Mouse (Mus musculus): Measurements from ENCODE around the gene Psme1.

The Psme1 gene

DNA sequence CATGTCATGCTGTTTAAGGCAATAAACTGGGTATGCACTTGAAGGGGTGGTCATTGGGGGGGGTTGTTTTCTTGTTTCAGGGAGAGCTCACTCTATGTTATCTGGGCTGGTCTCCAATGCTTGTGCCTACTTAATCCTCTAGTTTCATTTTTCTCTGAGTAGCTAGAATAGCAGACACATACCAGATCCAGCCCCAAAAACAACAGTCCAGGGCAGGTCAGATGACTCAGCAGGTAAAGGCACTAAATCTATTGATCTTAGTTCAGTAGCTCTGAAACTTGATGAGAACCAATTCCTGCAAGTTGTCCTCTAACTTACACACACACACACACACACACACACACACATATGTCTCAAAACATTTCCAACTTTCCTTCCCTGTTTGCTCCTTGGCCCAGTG lies 6.2 kb upstream of the Psme1 start:
- DNase-seq (ENCODE audit: low spot score), result no peak

DNA sequence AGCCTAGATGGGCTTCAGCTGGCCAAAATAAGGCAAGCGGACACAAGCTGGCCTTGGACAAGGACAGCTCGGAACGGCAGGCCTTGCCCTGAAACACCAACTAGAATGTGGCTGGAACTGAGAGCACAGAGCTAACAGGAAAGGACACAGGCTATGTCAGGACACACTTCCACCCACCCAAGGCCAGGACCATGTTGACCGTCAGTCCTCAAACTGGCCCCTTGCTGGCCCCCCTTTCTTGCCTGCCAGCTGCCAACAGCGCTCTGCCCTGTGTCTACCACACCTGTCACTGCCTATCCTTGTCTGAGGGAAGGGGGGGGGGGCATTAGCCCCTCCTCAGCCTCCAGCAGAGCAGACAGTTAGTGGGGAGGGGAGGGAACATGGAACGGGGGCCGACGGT lies 2.6 kb upstream of the Psme1 start, which contains the start of gene Fitm1:
TSS of gene Fitm1 (plus strand) at position 316 of the 400 bp plus-strand sequence.
- DNase-seq (ENCODE audit: low spot score), result no peak

DNA sequence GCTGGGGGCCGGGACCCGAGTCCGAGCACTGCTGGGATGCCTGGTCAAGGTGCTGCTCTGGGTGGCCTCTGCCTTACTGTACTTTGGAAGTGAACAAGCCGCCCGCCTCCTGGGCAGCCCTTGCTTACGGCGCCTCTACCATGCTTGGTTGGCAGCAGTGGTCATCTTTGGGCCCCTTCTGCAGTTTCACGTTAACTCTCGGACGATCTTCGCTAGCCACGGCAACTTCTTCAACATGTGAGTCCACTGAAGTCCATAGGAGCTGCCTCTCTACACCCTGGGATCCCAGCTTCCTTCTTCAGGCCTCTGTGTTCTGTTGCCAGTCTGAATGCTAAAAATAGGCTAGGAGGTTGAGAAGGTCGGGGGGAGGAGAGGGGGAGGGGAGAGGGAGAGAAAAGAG lies 2.2 kb upstream of the Psme1 start:
- no peak for DNase-seq (ENCODE audit: low spot score)

DNA sequence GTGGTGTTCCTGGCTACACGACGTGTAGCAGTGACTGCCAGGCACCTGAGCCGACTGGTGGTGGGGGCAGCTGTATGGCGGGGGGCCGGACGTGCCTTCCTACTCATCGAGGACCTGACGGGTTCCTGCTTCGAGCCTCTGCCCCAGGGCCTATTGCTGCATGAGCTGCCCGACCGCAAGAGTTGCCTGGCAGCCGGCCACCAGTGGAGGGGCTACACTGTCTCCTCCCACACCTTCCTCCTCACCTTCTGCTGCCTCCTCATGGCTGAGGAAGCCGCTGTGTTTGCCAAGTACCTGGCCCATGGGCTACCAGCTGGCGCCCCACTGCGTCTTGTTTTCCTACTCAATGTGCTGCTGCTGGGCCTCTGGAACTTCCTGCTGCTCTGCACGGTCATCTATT lies 1.5 kb upstream of the Psme1 start:
- DNase-seq (ENCODE audit: low spot score), result no peak

DNA sequence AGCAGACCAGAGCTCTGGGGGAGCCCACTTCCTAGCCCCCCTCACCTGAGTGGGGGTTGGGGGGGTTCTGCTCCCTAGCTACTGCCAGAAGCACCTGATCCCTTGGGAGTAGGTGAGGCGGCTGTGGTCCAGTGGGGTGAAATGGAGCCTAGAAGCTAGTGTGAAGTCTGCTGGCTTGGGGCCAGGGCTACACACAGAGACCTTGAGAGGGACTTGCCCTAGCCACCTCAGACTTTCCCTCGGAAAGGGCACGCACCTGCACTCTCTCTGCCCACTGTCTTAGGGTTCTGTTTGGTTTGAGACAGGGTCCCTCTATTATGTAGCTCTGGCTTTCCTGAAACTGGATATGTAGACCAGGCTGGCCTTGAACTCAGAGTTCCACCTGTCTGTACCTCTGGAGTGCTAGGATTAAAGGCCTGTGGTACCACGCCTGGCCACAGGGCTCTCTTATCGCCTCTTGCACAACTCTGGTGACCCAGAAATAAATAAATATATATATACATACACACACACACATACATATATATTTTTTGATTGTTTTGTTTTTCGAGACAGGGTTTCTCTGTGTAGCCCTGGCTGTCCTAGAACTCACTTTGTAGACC lies 846 bp downstream of the Psme1 start:
- peak; percentile 31 for DNase-seq (ENCODE audit: low spot score)

DNA sequence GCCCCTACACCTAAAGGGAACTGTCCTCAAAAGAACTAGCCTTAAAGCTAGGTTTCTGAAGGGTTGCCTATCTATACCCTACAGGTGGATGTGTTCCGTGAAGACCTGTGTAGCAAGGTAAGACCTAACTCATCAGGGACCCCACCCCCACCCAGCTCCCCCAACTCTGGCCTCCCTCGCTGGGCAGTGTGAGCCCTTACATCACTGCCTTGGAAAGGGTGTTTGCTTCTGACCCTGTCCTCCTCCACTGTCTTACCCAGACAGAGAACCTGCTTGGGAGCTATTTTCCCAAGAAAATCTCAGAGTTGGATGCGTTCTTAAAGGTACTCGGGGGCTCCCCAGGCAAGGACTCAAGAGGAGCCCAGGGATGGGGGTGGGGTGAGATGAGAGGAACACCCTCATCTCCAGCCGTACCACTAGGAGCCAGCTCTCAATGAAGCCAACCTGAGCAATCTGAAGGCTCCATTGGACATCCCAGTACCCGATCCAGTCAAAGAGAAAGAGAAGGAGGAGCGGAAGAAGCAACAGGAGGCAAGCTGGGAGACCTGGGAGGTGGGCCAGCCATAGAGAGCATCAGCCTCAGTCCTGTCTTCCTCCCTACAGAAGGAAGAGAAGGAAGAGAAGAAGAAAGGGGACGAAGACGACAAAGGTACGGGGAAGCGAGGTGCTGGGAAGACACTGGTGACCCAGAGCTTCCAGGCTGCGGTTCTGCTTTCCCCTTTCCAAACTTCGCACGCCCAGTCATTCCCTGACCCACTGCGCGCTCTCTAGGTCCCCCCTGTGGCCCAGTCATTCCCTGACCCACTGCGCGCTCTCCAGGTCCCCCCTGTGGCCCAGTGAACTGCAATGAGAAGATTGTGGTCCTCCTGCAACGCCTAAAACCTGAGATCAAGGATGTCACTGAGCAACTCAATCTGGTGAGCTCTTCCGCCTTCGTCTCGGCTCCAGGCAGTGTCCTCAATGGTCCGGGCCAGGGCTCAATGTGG lies 1.9 kb downstream of the Psme1 start:
- DNase-seq (ENCODE audit: low spot score), result no peak

DNA sequence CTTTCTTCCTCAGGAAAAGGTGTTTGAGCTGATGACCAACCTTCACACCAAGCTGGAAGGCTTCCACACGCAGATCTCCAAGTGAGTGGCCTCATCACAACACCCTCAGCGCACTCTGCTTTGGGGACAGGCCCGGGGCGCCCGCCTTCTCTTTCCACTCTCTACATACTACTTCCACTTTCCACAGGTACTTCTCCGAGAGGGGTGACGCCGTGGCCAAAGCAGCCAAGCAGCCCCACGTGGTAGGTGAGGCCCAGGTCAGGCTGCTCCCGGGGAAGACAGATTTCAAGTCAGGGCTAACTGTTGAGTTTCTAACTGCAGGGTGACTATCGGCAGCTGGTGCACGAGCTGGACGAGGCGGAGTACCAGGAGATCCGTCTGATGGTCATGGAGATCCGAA lies 2.8 kb downstream of the Psme1 start:
- no peak for DNase-seq (ENCODE audit: low spot score)

DNA sequence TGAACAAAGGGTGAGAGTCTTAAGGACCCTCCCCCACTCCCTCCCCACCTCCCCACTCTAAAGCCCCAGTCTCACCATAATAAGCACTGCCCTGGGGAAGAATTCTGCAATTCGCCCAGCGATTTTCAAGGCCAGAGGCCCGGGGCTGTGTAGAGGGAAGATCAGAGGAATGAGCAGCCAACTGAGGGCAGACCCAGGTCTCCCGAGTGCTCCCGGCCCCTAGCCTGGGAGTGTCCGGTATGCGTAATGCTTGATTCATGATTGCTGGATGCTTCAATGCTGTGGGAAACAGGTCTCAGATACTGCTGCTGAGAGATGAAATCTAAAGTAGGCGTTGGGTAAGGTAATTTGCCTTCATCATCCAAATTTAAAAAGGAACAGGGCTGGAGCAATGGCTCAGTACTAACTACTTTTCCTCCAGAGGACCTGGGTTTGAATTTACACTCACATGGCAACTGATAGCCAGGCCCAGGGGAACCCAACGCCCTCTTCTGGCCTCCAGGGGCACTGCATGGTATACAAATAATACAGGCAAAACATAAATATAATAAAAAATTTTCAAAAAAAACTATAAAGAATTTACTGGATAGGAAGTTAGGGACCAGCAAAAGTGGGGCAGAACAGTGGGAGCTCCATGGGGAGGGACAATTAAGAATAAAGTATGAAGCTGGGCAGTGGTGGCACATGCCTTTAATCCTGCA lies 4.2 kb downstream of the Psme1 start:
- no peak for DNase-seq (ENCODE audit: low spot score)

DNA sequence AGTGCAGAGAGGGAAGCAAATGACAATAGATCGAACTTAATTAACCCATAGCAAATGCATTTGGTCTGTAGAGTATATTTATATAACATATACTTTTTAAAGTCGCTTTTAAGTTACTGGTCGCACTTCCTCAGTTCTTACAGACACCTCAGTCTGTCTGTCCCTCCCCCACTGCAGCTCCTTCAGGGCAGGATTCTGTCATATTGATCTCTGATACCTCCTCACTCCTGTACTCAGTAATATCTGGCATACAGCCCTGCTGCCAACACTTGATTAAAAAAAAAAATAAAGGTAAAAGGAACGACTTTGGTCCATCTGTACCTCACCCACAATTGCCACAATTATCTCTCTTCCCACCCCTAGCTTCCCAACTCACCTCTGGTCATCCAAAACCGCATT lies 6.4 kb downstream of the Psme1 start:
- no peak for DNase-seq (ENCODE audit: low spot score)

DNA sequence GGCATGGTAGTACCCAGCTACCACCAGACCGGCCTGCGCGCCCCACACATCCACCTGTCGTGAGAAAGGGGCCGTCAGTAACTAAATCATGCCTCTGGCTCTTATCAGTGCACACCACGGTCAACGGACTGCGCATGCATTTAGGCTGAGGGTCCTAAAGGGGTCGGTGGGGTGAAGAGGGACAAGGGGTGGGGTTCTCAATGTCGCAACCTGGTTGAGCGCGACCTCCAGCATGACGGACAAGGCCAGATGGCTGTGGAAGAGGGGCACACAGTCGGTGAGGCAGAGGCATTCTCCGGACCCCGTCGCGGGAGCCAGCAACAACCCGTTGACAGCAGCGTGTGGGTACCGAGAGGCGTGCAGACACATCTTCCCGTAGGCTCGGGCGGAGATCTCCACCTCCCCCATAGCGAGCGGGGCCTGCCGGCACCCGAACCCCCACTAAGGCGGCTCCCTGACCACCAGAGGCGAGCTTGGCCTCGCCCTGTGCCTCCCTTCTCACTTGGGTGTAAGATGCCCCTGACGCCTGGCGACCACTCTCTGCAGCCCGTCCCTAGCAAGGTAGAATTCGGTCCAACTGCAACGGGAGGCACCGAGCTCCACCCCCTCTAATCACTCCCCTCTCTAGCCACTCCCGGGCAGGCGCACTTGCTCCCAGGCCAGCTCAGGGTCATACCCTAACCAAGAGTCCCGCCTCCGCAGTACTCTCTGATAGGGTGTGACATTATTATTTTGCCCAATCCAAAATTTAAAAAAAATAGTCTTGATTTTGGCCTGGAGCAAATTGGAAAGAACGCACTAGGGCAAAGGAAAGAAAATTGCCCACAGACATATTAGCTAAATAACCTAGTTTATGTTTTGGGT lies 7.0 kb downstream of the Psme1 start, which contains the start of gene Emc9:
TSS of gene Emc9 (minus strand) at position 601 of the 864 bp plus-strand sequence.
- DNase-seq (ENCODE audit: low spot score), result peak; percentile 49

DNA sequence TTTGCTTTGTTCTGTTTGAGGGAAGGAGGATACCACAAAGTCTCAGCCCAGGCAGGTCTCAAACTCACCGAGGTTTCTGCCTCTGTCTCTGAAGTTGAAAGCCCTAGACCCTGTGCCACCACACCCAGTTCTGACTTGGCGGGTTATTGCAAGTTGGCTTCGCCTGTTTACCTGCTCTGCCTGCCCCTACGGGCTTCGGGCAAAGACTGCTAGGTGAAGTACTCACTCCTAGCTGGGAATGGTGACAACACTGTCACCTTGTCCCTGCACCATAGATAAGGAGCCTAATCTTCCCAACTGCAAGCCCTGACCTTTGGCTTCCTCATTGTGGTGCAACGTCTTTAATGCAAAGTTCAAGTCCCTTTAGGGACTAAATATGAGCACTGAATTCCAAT lies 7.6 kb downstream of the Psme1 start:
- no peak for DNase-seq (ENCODE audit: low spot score)

DNA sequence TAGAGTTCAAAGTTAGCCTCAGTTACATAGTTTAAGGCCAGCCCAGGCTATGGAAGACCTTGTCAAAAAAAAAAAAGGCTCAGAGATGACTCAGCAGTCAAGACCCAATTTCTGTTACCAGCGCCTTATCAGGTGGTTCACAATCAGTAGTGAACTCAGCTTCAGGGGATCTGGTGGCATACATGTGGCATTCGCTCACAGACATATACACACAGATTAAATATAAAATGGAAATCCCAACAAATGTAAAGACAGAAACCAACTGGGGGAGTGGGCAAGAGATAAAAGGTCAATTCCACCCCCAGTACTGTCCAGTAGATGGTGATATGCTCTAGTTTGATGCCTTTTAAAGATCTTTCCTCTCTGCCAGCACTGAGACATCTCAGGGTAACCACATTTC lies 8.2 kb downstream of the Psme1 start:
- no peak for DNase-seq (ENCODE audit: low spot score)

DNA sequence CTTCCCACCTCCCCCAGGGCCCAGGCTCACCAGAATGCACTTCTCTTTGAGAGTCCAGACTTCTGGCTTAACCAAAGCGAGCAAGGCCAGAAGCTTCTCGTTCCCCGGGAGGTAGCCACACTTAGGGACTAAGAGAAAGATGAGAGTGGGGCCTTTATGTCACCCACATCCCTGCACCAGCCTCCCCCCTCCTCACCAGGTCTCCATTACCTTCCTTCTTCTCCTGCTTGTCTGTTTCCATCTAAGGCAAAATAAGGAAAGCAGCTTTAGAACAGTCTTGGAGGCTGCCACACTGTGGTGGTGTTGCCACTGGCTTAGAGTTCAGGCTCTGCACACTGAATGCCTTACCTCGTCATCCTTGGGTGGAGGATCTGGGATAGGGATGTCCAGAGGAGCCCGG lies 11.3 kb downstream of the Psme1 start:
- no peak for DNase-seq (ENCODE audit: low spot score)

DNA sequence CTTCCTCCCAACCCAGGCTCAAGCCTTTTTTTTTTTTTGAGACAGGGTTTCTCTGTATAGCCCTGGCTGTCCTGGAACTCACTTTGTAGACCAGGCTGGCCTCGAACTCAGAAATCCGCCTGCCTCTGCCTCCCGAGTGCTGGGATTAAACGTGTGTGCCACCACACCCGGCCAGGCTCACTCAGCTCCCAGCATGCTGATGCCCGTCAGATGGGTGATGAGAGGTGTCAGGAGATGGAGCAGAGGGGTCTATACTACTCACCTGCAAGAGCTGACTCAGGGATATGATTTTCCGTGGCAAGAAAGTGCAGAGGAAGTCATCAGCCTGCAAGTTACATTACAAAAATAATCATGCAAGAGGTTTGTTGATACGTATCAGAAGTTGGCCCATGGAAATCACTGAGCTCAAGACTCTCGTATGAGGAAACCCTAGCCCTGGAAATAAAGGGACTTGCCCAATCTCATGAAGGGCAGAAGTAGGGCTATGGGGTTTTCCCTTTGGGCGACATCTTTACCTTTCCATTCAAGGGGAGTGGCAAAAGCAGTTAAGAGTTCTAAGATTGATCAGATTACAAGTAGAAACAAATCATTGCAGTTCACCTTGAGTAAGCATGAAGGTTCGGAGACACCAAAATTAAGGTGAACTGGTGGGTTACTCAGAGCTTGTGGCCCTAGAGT lies 12.0 kb downstream of the Psme1 start:
- no peak for DNase-seq (ENCODE audit: low spot score)

DNA sequence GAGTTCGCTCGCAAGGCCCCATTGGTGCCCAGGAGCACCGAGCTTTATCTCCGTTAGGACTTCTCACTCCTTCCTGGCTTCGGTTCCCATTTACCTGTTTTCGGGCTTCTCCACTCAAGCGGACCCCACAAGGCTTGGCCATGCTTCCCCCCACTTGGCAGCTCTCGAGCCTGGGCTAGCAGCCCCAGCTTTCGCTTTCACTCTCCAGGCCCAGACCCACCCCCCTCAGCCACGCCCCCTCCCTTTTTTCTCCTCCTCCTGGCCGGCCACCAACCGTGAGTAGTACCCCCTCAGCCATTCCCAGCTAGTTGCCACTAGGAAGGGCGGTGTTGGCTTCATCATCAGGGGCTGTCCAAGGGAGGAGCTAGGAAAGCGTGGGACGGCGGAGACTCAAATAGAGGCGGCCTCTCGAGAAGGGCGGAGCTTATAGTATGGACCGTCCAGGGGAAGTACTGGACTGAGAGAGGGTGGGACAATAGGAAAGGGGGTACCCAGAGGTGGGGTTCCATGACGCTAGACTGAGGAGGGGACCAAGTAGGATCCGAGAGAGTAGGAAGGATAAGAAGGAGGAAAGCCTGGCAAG lies 12.9 kb downstream of the Psme1 start, which contains the start of gene Psme2:
TSS of gene Psme2 (minus strand) at position 366 of the 583 bp plus-strand sequence.
- peak; percentile 76 for DNase-seq (ENCODE audit: low spot score)

DNA sequence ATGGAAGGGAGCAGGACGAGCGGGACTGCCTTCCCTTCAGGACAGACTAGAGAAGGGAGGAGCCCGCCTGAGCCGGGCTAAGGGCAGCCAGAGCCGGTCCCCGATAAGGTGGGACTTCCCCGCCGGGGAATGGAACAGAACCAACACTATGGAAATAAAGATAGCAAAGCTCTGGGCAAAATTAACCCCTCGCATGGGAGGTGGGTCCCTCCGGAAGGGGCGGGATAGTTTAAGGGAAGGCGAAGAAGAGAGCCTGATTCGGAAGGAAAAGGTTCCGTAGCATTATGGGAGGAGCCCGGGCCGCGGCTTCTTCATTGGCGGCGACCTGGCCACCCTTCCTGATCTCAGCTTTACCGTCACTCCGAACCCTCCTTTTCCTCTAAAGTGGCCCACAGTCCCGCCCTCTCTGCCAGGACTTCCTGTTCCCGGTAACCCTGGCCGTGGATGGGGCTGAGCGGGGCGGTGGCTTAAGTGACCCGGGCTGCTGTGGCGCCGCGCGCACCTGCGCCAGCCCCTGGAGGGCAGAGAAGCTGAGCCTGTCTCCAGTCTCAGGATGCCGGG lies 13.5 kb downstream of the Psme1 start, which contains the start of gene Rnf31:
TSS of gene Rnf31 (plus strand) at position 378 of the 561 bp plus-strand sequence.
- DNase-seq (ENCODE audit: low spot score), result no peak

DNA sequence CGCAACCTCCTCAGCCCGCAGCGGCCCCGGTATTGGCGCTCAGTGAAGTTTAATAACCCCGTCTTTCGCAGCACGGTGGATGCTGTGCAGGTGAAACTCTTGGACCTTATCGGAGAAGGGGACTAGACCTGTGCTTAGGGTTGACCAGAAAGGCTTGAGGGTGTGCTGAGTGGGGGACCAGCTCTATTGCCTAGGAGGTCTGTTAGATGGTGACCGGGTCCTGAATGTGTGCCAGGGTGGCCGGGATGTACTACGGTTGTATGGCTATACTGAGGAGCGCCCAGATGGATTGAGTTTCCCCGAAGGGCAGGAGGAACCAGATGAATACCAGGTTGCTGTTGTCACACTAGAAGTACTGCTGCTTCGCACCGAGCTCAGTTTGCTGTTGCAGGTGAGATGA lies 14.3 kb downstream of the Psme1 start:
- no peak for DNase-seq (ENCODE audit: low spot score)

DNA sequence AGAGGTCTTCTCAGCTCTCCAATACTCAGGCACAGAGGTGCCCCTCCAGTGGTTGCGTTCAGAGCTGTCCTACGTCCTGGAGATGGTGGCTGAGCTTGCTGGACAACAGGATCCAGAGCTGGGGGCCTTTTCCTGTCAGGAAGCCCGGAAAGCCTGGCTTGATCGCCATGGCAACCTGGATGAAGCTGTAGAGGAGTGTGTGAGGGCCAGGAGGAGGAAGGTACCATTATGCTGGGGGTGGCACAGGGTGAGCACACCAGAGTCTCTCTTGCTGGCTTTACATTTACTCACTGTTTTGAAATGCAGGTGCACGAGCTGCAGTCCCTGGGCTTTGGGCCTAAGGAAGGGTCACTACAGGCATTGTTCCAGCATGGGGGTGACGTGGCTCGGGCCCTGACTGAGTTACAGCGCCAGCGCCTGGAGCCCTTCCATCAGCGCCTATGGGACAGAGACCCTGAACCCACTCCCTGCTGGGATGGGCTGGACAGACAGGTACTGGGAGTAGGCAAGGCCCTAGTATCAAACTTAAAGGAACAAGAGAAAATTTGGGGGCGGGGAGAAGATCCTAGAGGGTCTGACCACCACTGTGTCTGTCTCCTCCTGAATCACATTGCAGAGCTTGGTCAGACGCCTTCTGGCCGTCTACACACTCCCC lies 18.2 kb downstream of the Psme1 start:
- DNase-seq (ENCODE audit: low spot score), result no peak

DNA sequence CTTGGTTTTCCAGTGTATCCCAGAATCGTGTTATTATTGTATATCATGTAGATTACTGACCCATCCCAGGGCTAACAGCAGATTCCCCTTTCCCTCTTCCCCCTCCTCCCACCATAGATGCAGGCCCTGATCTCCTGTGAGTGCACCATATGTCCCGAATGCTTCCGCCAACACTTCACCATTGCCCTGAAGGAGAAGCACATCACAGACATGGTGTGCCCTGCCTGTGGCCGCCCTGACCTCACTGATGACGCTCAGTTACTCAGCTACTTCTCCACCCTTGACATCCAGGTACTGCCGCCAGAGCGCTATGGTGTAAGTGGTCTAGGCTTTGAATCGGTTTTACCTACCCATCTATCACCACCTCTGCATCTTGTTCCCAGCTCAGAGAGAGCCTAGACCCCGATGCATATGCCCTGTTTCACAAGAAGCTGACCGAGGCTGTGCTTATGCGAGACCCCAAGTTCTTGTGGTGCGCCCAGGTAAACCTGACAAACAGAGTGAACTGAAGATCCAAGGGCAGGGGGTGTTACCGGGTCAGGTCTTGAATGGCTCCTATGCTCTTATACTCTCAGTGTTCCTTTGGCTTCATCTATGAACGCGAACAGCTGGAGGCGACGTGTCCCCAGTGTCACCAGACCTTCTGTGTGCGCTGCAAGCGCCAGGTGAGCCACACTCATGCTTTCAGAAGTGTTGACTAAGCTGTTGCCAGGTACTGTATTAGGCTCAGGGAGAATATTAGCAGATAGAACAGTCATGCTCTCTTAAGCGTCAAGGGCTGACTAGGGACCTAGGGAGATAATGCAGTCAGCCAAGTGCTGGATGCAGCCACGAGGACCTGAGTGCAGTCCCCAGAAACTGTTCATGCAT lies 20.8 kb downstream of the Psme1 start:
- no peak for DNase-seq (ENCODE audit: low spot score)
